Mouse (Mus musculus) skeletal muscle tissue, adult 2 months (tissue): Measurements from ENCODE around the gene Cpne9.
A peak's percentile ranks its signal among the peaks of the same experiment; 100 is the strongest.
"Not testable (repeated sequence)": the region's sequence is repeated elsewhere in the genome, so short reads cannot be mapped to it uniquely, and the experiment has no call there.

Experiments used
- DNase-seq: peaks from one replicate; pipeline ENCODE4 v3.0.0-alpha.2; 2012; ENCODE audit warnings: low read depth, low spot score

Cpne9 gene

GRCm38 (mm10) chr6:113289346-113289745 is 7.2 kb downstream of the Cpne9 start:
- no peak for DNase-seq

- no peak for DNase-seq
Observed at GRCm38 (mm10) chr6:113290346-113290745, 8.2 kb downstream of the Cpne9 start.

- DNase-seq: no peak
Observed at GRCm38 (mm10) chr6:113292938-113293337, 10.8 kb downstream of the Cpne9 start.

GRCm38 (mm10) chr6:113296046-113296445 is 13.9 kb downstream of the Cpne9 start:
- no peak for DNase-seq

- DNase-seq: no peak
Observed at GRCm38 (mm10) chr6:113296639-113297038, 14.5 kb downstream of the Cpne9 start.

- no peak for DNase-seq
Observed at GRCm38 (mm10) chr6:113301350-113301749, 19.2 kb downstream of the Cpne9 start.

GRCm38 (mm10) chr6:113302258-113302657 is 20.2 kb downstream of the Cpne9 start:
- peak; percentile 76 for DNase-seq

GRCm38 (mm10) chr6:113306322-113306985 is 24.3 kb downstream of the Cpne9 start:
- peak; percentile 99 for DNase-seq

GRCm38 (mm10) chr6:113306986-113307349 is 24.9 kb downstream of the Cpne9 start, which contains the start of gene Brpf1:
Brpf1 (plus strand) TSS chr6:113307137.
- DNase-seq: no peak

- peak; percentile 31 for DNase-seq
Observed at GRCm38 (mm10) chr6:113307481-113308121, 25.5 kb downstream of the Cpne9 start.

- DNase-seq: no peak
Observed at GRCm38 (mm10) chr6:113308141-113308540, 26.0 kb downstream of the Cpne9 start.

GRCm38 (mm10) chr6:113315972-113316371 is 33.9 kb downstream of the Cpne9 start:
- DNase-seq: no peak

- DNase-seq: peak; percentile 99
Observed at GRCm38 (mm10) chr6:113326533-113327315, 44.6 kb downstream of the Cpne9 start, which contains the start of gene Ogg1. Ogg1 (plus strand) TSS chr6:113326972.

GRCm38 (mm10) chr6:113329396-113329795 is 47.3 kb downstream of the Cpne9 start:
- DNase-seq: no peak

GRCm38 (mm10) chr6:113330547-113330946 is 48.4 kb downstream of the Cpne9 start:
- no peak for DNase-seq

- no peak for DNase-seq
Observed at GRCm38 (mm10) chr6:113331721-113332120, 49.6 kb downstream of the Cpne9 start.

- DNase-seq: not testable (repeated sequence)
Observed at GRCm38 (mm10) chr6:113332734-113333133, 50.6 kb downstream of the Cpne9 start.

- DNase-seq: no peak
Observed at GRCm38 (mm10) chr6:113333137-113333950, 51.2 kb downstream of the Cpne9 start.

GRCm38 (mm10) chr6:113334216-113334615 is 52.1 kb downstream of the Cpne9 start:
- DNase-seq: no peak

GRCm38 (mm10) chr6:113336852-113337620 is 54.9 kb downstream of the Cpne9 start:
- no peak for DNase-seq

GRCm38 (mm10) chr6:113341574-113341973 is 59.5 kb downstream of the Cpne9 start:
- no peak for DNase-seq
